Mouse (Mus musculus) NIH3T3 (cell line): ENCODE data around the gene Eng.

Experiments used
- DNase-seq: peaks from one replicate; pipeline ENCODE4 v3.0.0-alpha.2; 2012; ENCODE audit warnings: low read depth

Gene Eng

DNA sequence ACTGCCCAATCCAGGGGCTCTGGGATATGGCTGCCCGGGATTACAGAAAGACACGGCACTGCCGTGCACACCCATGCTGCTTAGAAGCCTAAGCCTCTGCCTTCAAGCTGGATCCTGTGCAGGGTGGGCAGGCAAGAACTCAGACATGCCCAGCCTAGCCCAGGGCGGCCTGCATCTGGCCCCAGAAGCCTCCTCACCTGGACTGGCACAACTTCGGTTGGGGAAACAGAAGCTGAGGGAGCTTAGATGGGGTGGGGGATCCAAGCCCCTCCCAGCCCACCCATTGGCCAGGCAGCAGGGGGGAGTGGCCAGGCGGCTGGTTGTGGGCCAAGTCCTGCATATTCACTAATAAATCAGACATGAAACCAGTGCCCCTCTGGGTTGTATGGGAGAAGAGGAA, 35.4 kb downstream of the Eng start:
- no peak for DNase-seq

GRCm38 (mm10) chr2:32682721-32683417, 36.5 kb downstream of the Eng start:
- no peak for DNase-seq

GRCm38 (mm10) chr2:32683701-32684100, 37.3 kb downstream of the Eng start:
- no peak for DNase-seq

GRCm38 (mm10) chr2:32684681-32685428, 38.5 kb downstream of the Eng start:
- no peak for DNase-seq

- DNase-seq = peak; percentile 72
Observed at GRCm38 (mm10) chr2:32685807-32686206, 39.4 kb downstream of the Eng start.

DNA sequence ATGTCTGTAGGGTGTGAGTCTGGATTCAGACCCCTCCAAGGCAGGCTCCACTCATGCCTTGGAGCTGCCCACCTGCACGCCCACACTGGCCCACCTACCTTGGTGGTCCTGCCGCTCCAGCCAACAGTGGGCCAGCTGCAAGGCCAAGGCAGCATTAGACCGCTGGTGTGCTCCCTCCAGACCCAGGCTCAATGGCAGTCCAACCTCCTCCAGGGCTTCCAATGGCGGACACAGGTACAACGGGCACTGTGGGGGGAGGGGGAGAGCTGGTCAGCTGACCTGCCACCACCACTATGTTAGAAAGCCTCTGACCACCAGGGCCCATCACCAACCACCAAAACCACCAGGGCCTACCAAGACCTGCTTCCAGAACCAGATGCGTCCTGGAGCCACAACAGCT, 40.2 kb downstream of the Eng start:
- no peak for DNase-seq

DNA sequence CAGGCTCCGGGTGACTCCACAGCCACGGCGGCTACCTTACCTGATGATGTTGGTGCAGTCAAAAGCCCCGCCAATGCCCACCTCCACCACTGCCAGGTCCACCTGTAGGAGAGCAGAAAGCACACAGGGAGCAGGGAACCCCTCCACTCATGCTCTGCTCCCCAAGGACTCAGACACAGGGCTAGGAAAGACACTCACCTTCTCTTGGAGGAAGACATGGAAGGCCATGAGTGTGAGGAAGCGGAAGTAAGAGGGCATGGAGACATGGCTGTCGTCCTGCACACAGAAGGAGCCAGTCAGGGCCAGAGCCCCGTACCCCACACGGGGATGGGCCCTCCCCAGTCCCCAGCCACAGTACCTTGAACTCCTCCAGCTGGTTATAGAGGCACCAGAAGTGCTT, 41.2 kb downstream of the Eng start:
- DNase-seq = no peak

GRCm38 (mm10) chr2:32689420-32689819, 43.0 kb downstream of the Eng start:
- DNase-seq = peak; percentile 96

- no peak for DNase-seq
Observed at GRCm38 (mm10) chr2:32691041-32691440, 44.6 kb downstream of the Eng start.

DNA sequence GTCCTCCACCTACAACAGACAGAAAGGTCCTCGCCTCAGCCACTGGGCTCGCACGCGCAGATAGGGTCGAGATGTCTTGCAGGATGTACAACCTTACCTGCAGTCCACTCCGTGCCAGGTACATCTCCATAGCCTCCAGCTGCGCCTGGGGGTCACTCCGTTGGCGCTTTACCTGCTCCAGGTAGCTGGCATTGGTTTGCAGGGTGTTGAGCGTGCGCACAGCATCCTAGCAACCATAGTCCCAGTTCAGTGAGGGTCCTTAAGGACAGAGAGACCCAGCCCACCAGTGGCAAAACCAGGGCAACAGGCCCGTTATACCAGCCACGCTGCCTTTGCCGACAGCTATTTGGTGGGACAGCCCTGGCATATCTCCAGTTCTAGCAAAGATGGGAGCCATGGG, 46.1 kb downstream of the Eng start:
- DNase-seq = no peak

DNA sequence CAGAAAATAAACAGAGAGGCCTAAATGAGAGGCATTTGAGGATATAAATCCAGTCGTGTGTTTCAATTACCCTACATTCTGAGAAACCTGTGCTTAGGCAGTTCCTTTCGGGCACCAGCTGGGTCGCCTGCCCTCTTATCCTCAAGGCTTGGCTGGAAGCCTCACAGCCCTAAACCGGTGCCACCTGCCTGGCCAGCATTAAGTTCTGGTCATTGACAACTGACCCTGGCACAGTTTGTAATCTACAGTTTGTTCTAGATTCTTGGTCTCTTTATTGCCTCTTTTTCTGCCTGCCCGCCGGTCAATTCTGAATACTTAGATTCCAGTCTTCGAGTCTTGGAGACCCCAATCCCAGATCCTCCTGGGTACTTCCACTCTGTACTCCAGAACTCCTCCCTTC, 46.9 kb downstream of the Eng start:
- DNase-seq = no peak

GRCm38 (mm10) chr2:32693823-32694411, 47.5 kb downstream of the Eng start:
- DNase-seq = peak; percentile 98

- DNase-seq = no peak
Observed at GRCm38 (mm10) chr2:32694691-32695090, 48.3 kb downstream of the Eng start.

DNA sequence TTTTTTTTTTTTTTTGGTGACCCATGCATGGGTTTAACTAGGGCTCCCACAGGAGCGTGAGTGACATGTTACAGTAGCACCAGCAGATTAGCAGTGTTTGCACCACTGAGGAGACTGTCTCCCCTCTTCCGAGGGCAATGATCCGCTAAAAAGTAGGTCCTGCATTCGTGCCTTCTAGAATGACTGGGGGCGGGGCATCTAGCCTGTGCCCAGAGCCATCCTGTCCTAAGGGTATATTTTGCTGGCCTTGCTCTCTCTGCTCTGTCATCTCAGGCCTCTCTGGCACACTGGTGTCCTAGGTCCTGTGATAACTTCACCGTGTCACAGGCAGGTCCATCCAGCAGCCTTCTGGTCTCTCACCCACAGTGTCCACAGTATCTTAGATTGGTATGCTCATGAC, 53.3 kb downstream of the Eng start:
- no peak for DNase-seq

DNA sequence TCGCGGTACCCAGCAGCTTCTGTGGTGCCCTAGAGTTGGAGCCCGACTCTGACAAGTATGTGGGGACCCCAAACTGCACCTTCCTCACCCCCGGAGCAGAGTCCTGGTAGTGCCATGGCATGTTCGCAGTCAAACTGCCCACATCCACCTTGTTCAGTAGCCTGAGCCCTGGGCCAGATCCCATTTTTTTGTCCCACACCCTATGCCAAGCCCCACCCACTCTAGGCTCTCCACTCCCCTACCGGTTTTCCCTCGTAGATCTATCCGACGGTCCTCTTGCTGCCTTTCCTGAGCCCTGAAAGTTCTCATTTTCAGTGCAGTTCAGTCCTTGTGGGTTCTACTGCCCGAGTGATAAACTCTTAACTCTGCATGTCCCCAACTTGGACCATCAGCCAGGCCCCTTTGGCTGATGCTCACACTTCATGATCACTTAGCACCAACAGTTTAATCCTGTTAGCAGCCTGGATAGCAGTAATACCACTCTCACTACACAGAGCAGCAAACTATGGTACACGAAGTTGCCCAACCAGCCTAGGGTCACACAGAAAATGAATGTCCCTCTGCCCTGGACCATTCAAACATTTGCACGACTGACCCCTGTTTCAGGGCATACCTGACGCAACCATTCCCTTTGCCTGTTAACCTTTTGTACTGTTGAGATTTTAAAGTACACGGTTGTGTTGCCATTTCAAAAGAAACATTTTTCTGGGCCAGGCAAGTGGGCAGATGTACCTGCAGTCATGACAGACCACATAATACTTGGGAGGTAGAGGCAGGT, 54.8 kb downstream of the Eng start:
- no peak for DNase-seq

- no peak for DNase-seq
Observed at GRCm38 (mm10) chr2:32703046-32703445, 56.7 kb downstream of the Eng start.

- DNase-seq = no peak
Observed at GRCm38 (mm10) chr2:32704021-32704421, 57.6 kb downstream of the Eng start, which contains the start of gene Fpgs. Gene Fpgs, minus strand, starts transcription at chr2:32704145.

GRCm38 (mm10) chr2:32705018-32705417, 58.6 kb downstream of the Eng start:
- DNase-seq = no peak

GRCm38 (mm10) chr2:32706971-32707370, 60.6 kb downstream of the Eng start:
- DNase-seq = no peak

- peak; percentile 85 for DNase-seq
Observed at GRCm38 (mm10) chr2:32708643-32709042, 62.2 kb downstream of the Eng start.

DNA sequence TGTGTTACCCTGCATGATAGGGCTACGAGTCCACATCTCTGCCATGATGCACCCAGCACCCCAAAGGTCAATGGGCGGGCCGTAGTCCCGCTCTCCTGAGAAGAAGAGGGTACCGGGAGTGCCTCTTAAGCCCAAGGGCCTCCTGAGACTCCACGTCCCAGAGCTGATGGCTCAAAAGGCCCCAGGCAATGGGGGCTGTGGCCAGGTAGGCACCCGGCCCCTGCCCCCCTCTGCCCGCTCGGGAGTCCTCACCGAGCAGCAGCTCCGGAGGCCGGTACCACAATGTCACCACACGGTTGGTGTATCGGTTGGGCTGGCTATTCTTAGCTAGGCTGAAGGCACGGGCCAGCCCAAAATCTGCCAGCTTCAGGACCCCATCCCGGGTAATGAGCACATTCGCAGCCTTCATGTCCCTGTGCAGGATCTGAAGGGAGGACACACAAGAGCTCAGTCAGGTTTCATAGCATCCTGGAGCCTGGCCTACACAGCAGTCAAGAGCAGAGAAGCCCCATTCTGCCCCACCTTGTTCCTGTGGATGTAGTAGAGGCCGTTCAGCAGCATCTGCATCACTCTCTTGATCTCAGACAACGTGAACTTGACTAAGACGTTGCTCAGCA, 63.2 kb downstream of the Eng start:
- DNase-seq = no peak

GRCm38 (mm10) chr2:32710425-32710824, 64.0 kb downstream of the Eng start:
- no peak for DNase-seq
